Mouse (Mus musculus): ENCODE results near the gene Pde10a.

The Pde10a gene

GRCm38 (mm10) chr17:8525225-8525721 lies at the start of gene Pde10a:
TSS of gene Pde10a (plus strand) at chr17:8525372.
- DNase-seq (ENCODE audit: low spot score in 2 of 2), result peak; percentile 49 to 53

- DNase-seq (ENCODE audit: low spot score in 2 of 2), result peak in 1 of 2 experiments; percentile 26
Observed at GRCm38 (mm10) chr17:8478554-8478953, 46.6 kb upstream of the Pde10a start.

- DNase-seq (ENCODE audit: low spot score in 2 of 2), result no peak
Observed at GRCm38 (mm10) chr17:8479493-8480128, 45.6 kb upstream of the Pde10a start.

GRCm38 (mm10) chr17:8481797-8482196 lies 43.4 kb upstream of the Pde10a start:
- no peak for DNase-seq (ENCODE audit: low spot score in 2 of 2)

- peak in 1 of 2 experiments; percentile 46 for DNase-seq (ENCODE audit: low spot score in 2 of 2)
Observed at GRCm38 (mm10) chr17:8482876-8483275, 42.3 kb upstream of the Pde10a start.

GRCm38 (mm10) chr17:8484246-8484645 lies 40.9 kb upstream of the Pde10a start:
- no peak for DNase-seq (ENCODE audit: low spot score in 2 of 2)

- DNase-seq (ENCODE audit: low spot score in 2 of 2), result no peak
Observed at GRCm38 (mm10) chr17:8485146-8485545, 40.0 kb upstream of the Pde10a start.

- peak; percentile 96 to 99 for DNase-seq (ENCODE audit: low spot score in 2 of 2)
Observed at GRCm38 (mm10) chr17:8487824-8488223, 37.3 kb upstream of the Pde10a start.

- peak; percentile 50 for DNase-seq (ENCODE audit: low spot score in 2 of 2)
Observed at GRCm38 (mm10) chr17:8490971-8491370, 34.2 kb upstream of the Pde10a start.

GRCm38 (mm10) chr17:8493461-8493860 lies 31.7 kb upstream of the Pde10a start:
- no peak for DNase-seq (ENCODE audit: low spot score in 2 of 2)

- no peak for DNase-seq (ENCODE audit: low spot score in 2 of 2)
Observed at GRCm38 (mm10) chr17:8498151-8498550, 27.0 kb upstream of the Pde10a start.

- DNase-seq (ENCODE audit: low spot score in 2 of 2), result no peak
Observed at GRCm38 (mm10) chr17:8498655-8499054, 26.5 kb upstream of the Pde10a start.

GRCm38 (mm10) chr17:8499564-8500117 lies 25.5 kb upstream of the Pde10a start:
- no peak for DNase-seq (ENCODE audit: low spot score in 2 of 2)

GRCm38 (mm10) chr17:8504381-8504780 lies 20.8 kb upstream of the Pde10a start:
- no peak for DNase-seq (ENCODE audit: low spot score in 2 of 2)

- peak; percentile 84 to 91 for DNase-seq (ENCODE audit: low spot score in 2 of 2)
Observed at GRCm38 (mm10) chr17:8505669-8506426, 19.3 kb upstream of the Pde10a start.

- DNase-seq (ENCODE audit: low spot score in 2 of 2), result peak; percentile 57 to 60
Observed at GRCm38 (mm10) chr17:8506726-8507125, 18.4 kb upstream of the Pde10a start.

GRCm38 (mm10) chr17:8507654-8508053 lies 17.5 kb upstream of the Pde10a start:
- peak in 1 of 2 experiments; percentile 27 for DNase-seq (ENCODE audit: low spot score in 2 of 2)

- peak; percentile 65 to 82 for DNase-seq (ENCODE audit: low spot score in 2 of 2)
Observed at GRCm38 (mm10) chr17:8508305-8509141, 16.6 kb upstream of the Pde10a start.

GRCm38 (mm10) chr17:8516006-8516405 lies 9.2 kb upstream of the Pde10a start:
- peak; percentile 71 to 79 for DNase-seq (ENCODE audit: low spot score in 2 of 2)

GRCm38 (mm10) chr17:8523986-8524385 lies 1.2 kb upstream of the Pde10a start:
- no peak for DNase-seq (ENCODE audit: low spot score in 2 of 2)

GRCm38 (mm10) chr17:8524387-8525165 lies 596 bp upstream of the Pde10a start:
- DNase-seq (ENCODE audit: low spot score in 2 of 2), result peak; percentile 93 to 94
